ENCODE assay signal across 8 mouse cellular contexts in genomic region chr9:88437342-88438236, GRCm38 (mm10). TPM values are rescaled to one million over a fixed set of nuclear protein-coding genes. Genes with fewer than 3 reads are reported as not detected.
A peak's percentile ranks its signal among the peaks of the same experiment; 100 is the strongest.
DNase-seq lines count a peak whose midpoint lies in the region; ATAC-seq lines count a peak whose summit lies in the region.

No protein-coding gene starts in this region.

- peaks cover 4% of the 10 kb centered on the region; the same call in 1 of the 2 replicates for H3K4me1 ChIP-seq in heart, embryonic 11.5 days (ENCODE audit: control insufficient read depth, insufficient read depth, low read length)
- H3K4me1 ChIP-seq in forebrain, embryonic 12.5 days, result peaks cover 4% of the 10 kb centered on the region; the same call in 1 of the 2 replicates
- peaks cover 19% of the 10 kb centered on the region for H3K4me1 ChIP-seq in liver, embryonic 15.5 days (replicated peaks)

- peak overlapping the region; percentile 90 for H3K9ac ChIP-seq in heart, embryonic 11.5 days (ENCODE audit: low read depth, low read length)
- peak overlapping the region; percentile 80 for H3K9ac ChIP-seq in forebrain, embryonic 12.5 days
- peak overlapping the region; percentile 88 for H3K9ac ChIP-seq in liver, embryonic 15.5 days

- WGBS in heart, embryonic 11.5 days (ENCODE audit: insufficient replicate concordance), result 45% methylated on average over 10 of the region's 10 CpGs
- 58% methylated on average over 10 of the region's 10 CpGs for WGBS in forebrain, embryonic 12.5 days
- WGBS in liver, embryonic 15.5 days (ENCODE audit: insufficient replicate concordance), result 29% methylated on average over 10 of the region's 10 CpGs

- H3K4me2 ChIP-seq in heart, embryonic 11.5 days, result peak overlapping the region; percentile 85
- peak overlapping the region; percentile 86 for H3K4me2 ChIP-seq in forebrain, embryonic 12.5 days
- H3K4me2 ChIP-seq in liver, embryonic 15.5 days, result peak overlapping the region; percentile 97

- ATAC-seq in heart, embryonic 11.5 days (replicated peaks; ENCODE audit: insufficient number of reproducible peaks, low FRiP score, low TSS enrichment), result no peak
- ATAC-seq in forebrain, embryonic 12.5 days (ENCODE audit: low FRiP score), result no peak
- ATAC-seq in liver, embryonic 15.5 days (ENCODE audit: insufficient read depth), result no peak

- no peaks in the 10 kb centered on the region for H3K9me3 ChIP-seq in heart, embryonic 11.5 days (replicated peaks; ENCODE audit: control insufficient read depth, low read length)
- no peaks in the 10 kb centered on the region for H3K9me3 ChIP-seq in forebrain, embryonic 12.5 days
- H3K9me3 ChIP-seq in liver, embryonic 15.5 days (replicated peaks), result no peaks in the 10 kb centered on the region

- 0 out of 2 replicates have a peak, but pooled peaks cover 2% of the 10 kb centered on the region for H3K36me3 ChIP-seq in heart, embryonic 11.5 days (ENCODE audit: control insufficient read depth, insufficient read depth, low read length)
- H3K36me3 ChIP-seq in forebrain, embryonic 12.5 days (replicated peaks), result no peaks in the 10 kb centered on the region
- no peaks in the 10 kb centered on the region for H3K36me3 ChIP-seq in liver, embryonic 15.5 days (replicated peaks)

- H3K4me3 ChIP-seq in heart, embryonic 11.5 days (ENCODE audit: low read depth, low read length), result peak overlapping the region; percentile 83
- H3K4me3 ChIP-seq in forebrain, embryonic 12.5 days (replicated peaks), result peak overlapping the region; percentile 64
- peak overlapping the region; percentile 92 for H3K4me3 ChIP-seq in liver, embryonic 15.5 days (replicated peaks)

- no peaks in the 10 kb centered on the region for H3K27me3 ChIP-seq in heart, embryonic 11.5 days (ENCODE audit: control insufficient read depth, insufficient read depth, low read length)
- no peaks in the 10 kb centered on the region for H3K27me3 ChIP-seq in forebrain, embryonic 12.5 days
- no peaks in the 10 kb centered on the region for H3K27me3 ChIP-seq in liver, embryonic 15.5 days

- peak overlapping the region; percentile 92; the same call in 1 of the 2 replicates for H3K27ac ChIP-seq in heart, embryonic 11.5 days (ENCODE audit: low read depth, low read length)
- H3K27ac ChIP-seq in forebrain, embryonic 12.5 days, result no peak overlapping the region
- peak overlapping the region; percentile 93 for H3K27ac ChIP-seq in liver, embryonic 15.5 days (replicated peaks)

- no peak for DNase-seq in heart, postnatal 14 days
- peak; percentile 47 for DNase-seq in CD4-positive helper T cell, adult 2 months (ENCODE audit: low read depth, low spot score)
- no peak for DNase-seq in adrenal gland, postnatal 4 days (ENCODE audit: low spot score in 2 of 2)
- no peak for DNase-seq in testis, postnatal 14 days (ENCODE audit: low spot score)
- DNase-seq in kidney, adult 11 months, result no peak

- intact Hi-C loops in heart, postnatal 14 days (cut with DNase I), result no loop called here

RNA-seq across cellular contexts. Expression of gene Snx14, which starts 1.2 kb away (rescaled TPM):
- polyA plus RNA-seq in heart, embryonic 11.5 days (2014; fragmentation: Nextera tagmentation; extraction: Ambion mirVana), result 28.3 and 28.9 TPM in 2 replicates
- total RNA-seq in heart, postnatal 14 days (2021), result 10 to 100 TPM; 27.1 to 29.1 TPM
- 22.4 and 25.0 TPM in 2 replicates for polyA plus RNA-seq in forebrain, embryonic 12.5 days (2016; fragmentation: Nextera tagmentation; extraction: Ambion mirVana)
- polyA plus RNA-seq in liver, embryonic 15.5 days (2015; fragmentation: Nextera tagmentation; extraction: Ambion mirVana), result 9.7 and 11.0 TPM in 2 replicates
- total RNA-seq in adrenal gland, postnatal 4 days (2021), result 10 to 100 TPM; 59.0 to 60.1 TPM

RNA-seq across cellular contexts. Expression of gene Gm20537, which starts 18.8 kb away (rescaled TPM):
- polyA plus RNA-seq in heart, embryonic 11.5 days (2014; fragmentation: Nextera tagmentation; extraction: Ambion mirVana), result 0.55 and 1.0 TPM in 2 replicates
- total RNA-seq in heart, postnatal 14 days (2021), result 1 to 10 TPM; 1.2 to 2.0 TPM
- polyA plus RNA-seq in forebrain, embryonic 12.5 days (2016; fragmentation: Nextera tagmentation; extraction: Ambion mirVana), result 0.42 and 1.2 TPM in 2 replicates
- 0.18 and 0.35 TPM in 2 replicates for polyA plus RNA-seq in liver, embryonic 15.5 days (2015; fragmentation: Nextera tagmentation; extraction: Ambion mirVana)
- 1 to 10 TPM in 1 of 2 experiments, under 1 TPM in 1; 0.73 to 1.3 TPM for total RNA-seq in adrenal gland, postnatal 4 days (2021)

RNA-seq across cellular contexts. Expression of gene Syncrip, which starts 44.8 kb away (rescaled TPM):
- 65.3 and 70.1 TPM in 2 replicates for polyA plus RNA-seq in heart, embryonic 11.5 days (2014; fragmentation: Nextera tagmentation; extraction: Ambion mirVana)
- total RNA-seq in heart, postnatal 14 days (2021), result 10 to 100 TPM; 61.2 to 62.1 TPM
- 153 and 154 TPM in 2 replicates for polyA plus RNA-seq in forebrain, embryonic 12.5 days (2016; fragmentation: Nextera tagmentation; extraction: Ambion mirVana)
- polyA plus RNA-seq in liver, embryonic 15.5 days (2015; fragmentation: Nextera tagmentation; extraction: Ambion mirVana), result 28.9 and 33.1 TPM in 2 replicates
- total RNA-seq in adrenal gland, postnatal 4 days (2021), result 100 to 1,000 TPM; 101 to 112 TPM
